Mouse (Mus musculus): ENCODE data around the gene Sytl4. TPM values are rescaled to one million over a fixed set of nuclear protein-coding genes. Genes with fewer than 3 reads are reported as not detected.

Sytl4 gene
- polyA plus RNA-seq, 1 experiment from 2014 or later: 2.2 TPM

DNA sequence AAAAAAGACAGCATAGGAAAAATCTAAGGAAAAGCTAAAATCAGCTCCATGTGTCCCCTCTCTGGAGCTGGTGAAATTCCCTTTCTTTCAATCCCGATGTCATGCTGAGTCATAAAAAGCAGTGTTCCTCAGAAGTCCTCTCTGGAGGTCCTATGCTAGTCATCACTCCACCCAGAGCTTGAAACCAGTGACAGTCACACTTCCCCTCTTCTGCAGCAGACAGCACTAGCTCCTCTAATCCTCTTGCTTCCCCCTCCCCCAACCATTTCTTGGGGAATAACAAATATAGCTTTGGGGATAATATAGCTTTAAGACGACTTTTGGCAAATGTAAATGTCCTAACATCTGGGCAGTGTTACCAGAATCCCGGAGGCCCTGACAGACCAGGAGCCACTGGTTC, 73.4 kb downstream of the Sytl4 start, which contains the start of gene Srpx2:
Gene Srpx2 (plus strand): TSS at position 166 of the 400 bp plus-strand sequence.
- H3K9me3 ChIP-seq (ENCODE audit: control insufficient read depth, low read length): no peaks in the 10 kb centered on the region
- DNase-seq (ENCODE audit: low spot score): no peak
- H3K4me2 ChIP-seq (ENCODE audit: low read depth, severe bottlenecking): no peak within 1 kb of the TSS
- ATAC-seq (ENCODE audit: insufficient number of reproducible peaks, low FRiP score, low TSS enrichment, low read depth): no peak
- no peaks in the 10 kb centered on the region for H3K36me3 ChIP-seq (ENCODE audit: control insufficient read depth, insufficient read depth, low read length)
- H3K4me1 ChIP-seq (ENCODE audit: control insufficient read depth, insufficient read depth, low read length): no peaks in the 10 kb centered on the region
- 28% methylated on average over 3 of the region's 3 CpGs for WGBS
- H3K27ac ChIP-seq (replicated peaks; ENCODE audit: low read depth, low read length): no peak within 1 kb of the TSS
- H3K27me3 ChIP-seq (ENCODE audit: control insufficient read depth, insufficient read depth, low read length): peaks cover 2% of the 10 kb centered on the region; the same call in 1 of the 2 replicates
- no peak within 1 kb of the TSS for H3K9ac ChIP-seq (ENCODE audit: low read length)
- no peak within 1 kb of the TSS for H3K4me3 ChIP-seq (ENCODE audit: low read depth, low read length)

DNA sequence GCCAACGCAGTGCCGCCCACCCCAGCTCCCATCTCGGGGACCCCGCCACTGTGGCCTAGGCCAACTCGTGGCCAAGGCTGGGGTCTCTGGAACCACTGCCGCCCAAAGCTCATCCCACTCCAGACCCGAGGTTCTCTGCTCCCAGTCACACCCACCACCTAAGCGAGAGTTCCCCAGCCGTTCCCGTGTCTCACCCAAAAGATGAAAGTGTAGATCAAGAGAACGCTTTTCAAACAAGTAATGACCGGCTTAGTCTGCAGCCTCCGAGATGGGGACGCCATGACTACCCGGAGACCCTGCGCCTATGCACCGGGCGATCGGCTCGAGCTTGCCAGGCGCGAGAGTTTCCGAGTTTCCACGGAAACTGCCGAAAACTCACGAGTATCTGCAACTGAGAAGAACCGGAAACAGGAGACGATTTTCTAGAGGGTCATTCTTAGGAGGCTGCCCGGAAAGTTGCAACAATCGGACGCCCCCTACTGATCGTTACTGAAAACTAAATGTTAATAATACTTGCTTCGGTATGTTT, 83.5 kb downstream of the Sytl4 start, which contains the start of gene Tspan6:
Gene Tspan6 (minus strand): TSS at position 416 of the 529 bp plus-strand sequence.
- peak within 1 kb of the TSS; percentile 46 for H3K4me2 ChIP-seq (ENCODE audit: low read depth, severe bottlenecking)
- no peaks in the 10 kb centered on the region for H3K9me3 ChIP-seq (ENCODE audit: control insufficient read depth, low read length)
- peaks cover 2% of the 10 kb centered on the region; the same call in 1 of the 2 replicates for H3K36me3 ChIP-seq (ENCODE audit: control insufficient read depth, insufficient read depth, low read length)
- WGBS: 27% methylated on average over 33 of the region's 33 CpGs
- peak within 1 kb of the TSS; percentile 49 for H3K4me3 ChIP-seq (ENCODE audit: low read depth, low read length)
- H3K27me3 ChIP-seq (ENCODE audit: control insufficient read depth, insufficient read depth, low read length): 0 out of 2 replicates have a peak, but pooled peaks cover 2% of the 10 kb centered on the region
- no peaks in the 10 kb centered on the region for H3K4me1 ChIP-seq (ENCODE audit: control insufficient read depth, insufficient read depth, low read length)
- H3K27ac ChIP-seq (replicated peaks; ENCODE audit: low read depth, low read length): no peak within 1 kb of the TSS
- peak within 1 kb of the TSS; percentile 78 for H3K9ac ChIP-seq (ENCODE audit: low read length)
- peak; percentile 87 for ATAC-seq (ENCODE audit: insufficient number of reproducible peaks, low FRiP score, low TSS enrichment, low read depth)
- DNase-seq (ENCODE audit: low spot score): peak; percentile 87

DNA sequence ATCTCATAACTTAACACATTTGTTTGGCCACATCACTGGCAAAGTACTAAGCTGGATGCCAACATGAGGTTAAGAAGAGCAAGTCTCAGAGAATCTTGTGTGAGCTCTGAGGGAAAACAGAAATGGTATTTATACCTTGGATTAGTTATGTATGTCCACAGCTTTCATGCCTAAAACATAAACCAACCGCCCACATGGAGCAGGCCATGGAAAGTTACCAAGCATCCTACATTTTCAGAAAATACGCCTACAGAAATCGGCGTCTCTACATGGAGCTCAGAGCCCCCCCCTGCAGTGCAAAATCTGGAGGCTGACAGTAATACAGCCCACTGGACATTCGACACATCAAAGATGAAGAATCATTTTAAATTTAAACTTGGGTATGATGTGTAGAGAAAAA, 93.5 kb downstream of the Sytl4 start:
- Histone ChIP-seq H3K9ac (ENCODE audit: low read length) (no peak overlapping the region), H3K9me3 (ENCODE audit: control insufficient read depth, low read length) (no peaks in the 10 kb centered on the region), H3K4me1 (ENCODE audit: control insufficient read depth, insufficient read depth, low read length) (no peaks in the 10 kb centered on the region), H3K36me3 (ENCODE audit: control insufficient read depth, insufficient read depth, low read length) (peaks cover 2% of the 10 kb centered on the region; the same call in 1 of the 2 replicates), H3K27me3 (ENCODE audit: control insufficient read depth, insufficient read depth, low read length) (no peaks in the 10 kb centered on the region), H3K27ac (replicated peaks; ENCODE audit: low read depth, low read length) (no peak overlapping the region), H3K4me2 (ENCODE audit: low read depth, severe bottlenecking) (no peak overlapping the region), H3K4me3 (ENCODE audit: low read depth, low read length) (no peak overlapping the region)
- ATAC-seq (ENCODE audit: insufficient number of reproducible peaks, low FRiP score, low TSS enrichment, low read depth): no peak
- WGBS: 92% methylated on average over 5 of the region's 5 CpGs
- no peak for DNase-seq (ENCODE audit: low spot score)

DNA sequence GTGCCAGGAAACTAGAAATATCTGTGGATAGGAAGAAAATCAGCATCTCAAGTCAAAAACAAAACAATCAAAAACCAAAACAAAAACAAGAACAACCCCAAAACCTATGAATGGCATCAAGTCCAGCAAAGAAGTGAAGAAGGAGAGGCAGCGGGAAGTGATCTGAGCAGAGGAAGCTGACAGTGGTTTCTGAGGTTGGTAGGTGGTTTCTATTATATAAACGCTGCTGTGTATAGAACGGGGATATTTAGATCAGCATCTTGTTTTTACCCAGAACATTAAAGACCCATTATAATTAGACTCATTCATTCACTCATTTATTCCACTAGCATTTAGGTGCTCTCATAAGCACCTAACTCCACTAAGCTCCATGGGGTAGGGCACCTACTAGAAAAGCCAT, 94.3 kb downstream of the Sytl4 start:
- no peak for ATAC-seq (ENCODE audit: insufficient number of reproducible peaks, low FRiP score, low TSS enrichment, low read depth)
- Histone ChIP-seq H3K27me3 (ENCODE audit: control insufficient read depth, insufficient read depth, low read length) (no peaks in the 10 kb centered on the region), H3K4me3 (ENCODE audit: low read depth, low read length) (no peak overlapping the region), H3K4me1 (ENCODE audit: control insufficient read depth, insufficient read depth, low read length) (no peaks in the 10 kb centered on the region), H3K27ac (replicated peaks; ENCODE audit: low read depth, low read length) (no peak overlapping the region), H3K9me3 (ENCODE audit: control insufficient read depth, low read length) (no peaks in the 10 kb centered on the region), H3K4me2 (ENCODE audit: low read depth, severe bottlenecking) (no peak overlapping the region), H3K36me3 (ENCODE audit: control insufficient read depth, insufficient read depth, low read length) (peaks cover 2% of the 10 kb centered on the region; the same call in 1 of the 2 replicates), H3K9ac (ENCODE audit: low read length) (no peak overlapping the region)
- WGBS: 89% methylated on average over 3 of the region's 3 CpGs
- DNase-seq (ENCODE audit: low spot score): no peak

Other genes with a start within 250 kb of the Sytl4 start
- gene Tnmd, start 130.8 kb downstream of the Sytl4 start, polyA plus RNA-seq (2014; fragmentation: Nextera tagmentation; extraction: Ambion mirVana): 0.14 and 0.21 TPM in 2 replicates
- gene Tspan6, start 83.4 kb downstream of the Sytl4 start, polyA plus RNA-seq (2014; fragmentation: Nextera tagmentation; extraction: Ambion mirVana): 186 and 193 TPM in 2 replicates
- gene Srpx2, start 73.4 kb downstream of the Sytl4 start, polyA plus RNA-seq (2014; fragmentation: Nextera tagmentation; extraction: Ambion mirVana): 0.19 and 0.26 TPM in 2 replicates
- 64.3 and 64.5 TPM in 2 replicates for gene Cstf2, start 77.4 kb upstream of the Sytl4 start, polyA plus RNA-seq (2014; fragmentation: Nextera tagmentation; extraction: Ambion mirVana)
- 0.05 TPM in 1 of 2 replicates, not detected in the other for gene Xkrx, start 180.3 kb upstream of the Sytl4 start, polyA plus RNA-seq (2014; fragmentation: Nextera tagmentation; extraction: Ambion mirVana)
- gene Arl13a, start 205.7 kb upstream of the Sytl4 start, polyA plus RNA-seq (2014; fragmentation: Nextera tagmentation; extraction: Ambion mirVana): not detected in 2 replicates
- 0.28 TPM in 1 of 2 replicates, not detected in the other for gene Nox1, start 240.1 kb upstream of the Sytl4 start, polyA plus RNA-seq (2014; fragmentation: Nextera tagmentation; extraction: Ambion mirVana)

Data from limb, embryonic 11.5 days (tissue).